Mouse (Mus musculus): ENCODE measurements around the gene Chrnb1. TPM values are rescaled to one million over a fixed set of nuclear protein-coding genes. Genes with fewer than 3 reads are reported as not detected.

The Chrnb1 gene
- polyA plus RNA-seq, 1 experiment from 2014 or later, result 1.7 TPM

DNA sequence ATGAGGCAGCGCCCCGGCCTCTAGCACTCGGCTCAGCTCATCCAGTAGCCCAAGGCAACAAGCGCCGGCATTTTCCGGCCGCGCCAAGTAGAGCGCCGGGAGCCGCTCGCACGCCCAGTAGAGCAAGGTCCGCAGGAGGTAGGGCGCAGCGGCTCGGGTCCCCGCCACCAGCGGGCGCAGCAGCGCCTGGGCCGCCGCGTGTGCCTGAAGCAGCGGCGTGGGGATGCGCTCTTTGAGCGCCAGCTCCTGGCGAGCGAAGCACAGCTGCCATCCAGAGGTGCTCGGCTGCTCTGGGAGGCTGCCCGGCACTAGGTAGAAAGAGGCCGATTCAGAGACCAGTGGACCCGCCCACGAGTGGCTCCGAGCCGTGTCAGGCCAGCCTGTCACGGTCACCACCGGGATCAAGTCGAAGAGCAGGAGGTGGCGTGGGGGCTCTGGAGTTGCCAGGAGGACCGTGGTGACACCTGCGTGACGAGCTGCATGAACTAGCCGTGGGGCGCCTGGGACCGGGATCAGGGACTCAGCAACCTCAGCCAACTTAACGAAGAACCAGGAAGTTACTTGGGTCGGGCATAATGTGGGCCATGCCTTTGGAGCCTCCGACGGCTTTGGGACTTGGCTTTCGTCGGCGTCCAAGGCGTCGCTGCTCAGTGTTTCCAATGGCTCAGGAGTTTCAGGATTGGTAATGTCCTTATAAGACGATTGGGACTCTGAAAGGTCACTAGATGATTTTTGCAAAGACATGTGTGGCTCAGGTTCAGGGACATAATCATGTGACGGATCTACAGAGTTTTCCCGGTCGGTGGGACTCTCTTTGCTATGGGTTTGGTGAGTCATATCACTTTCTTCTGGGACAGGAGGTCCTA lies 8.3 kb upstream of the Chrnb1 start:
- Histone ChIP-seq H3K27me3 (peaks cover 68% of the 10 kb centered on the region), H3K4me2 (replicated peaks) (peak overlapping the region; percentile 96), H3K4me3 (peak overlapping the region; percentile 58), H3K4me1 (peaks cover 61% of the 10 kb centered on the region), H3K36me3 (no peaks in the 10 kb centered on the region), H3K9ac (replicated peaks) (peak overlapping the region; percentile 69), H3K9me3 (no peaks in the 10 kb centered on the region), H3K27ac (replicated peaks) (peak overlapping the region; percentile 35)
- peak; percentile 35; the same call in 1 of the 2 replicates for ATAC-seq (ENCODE audit: low FRiP score, low read depth)
- WGBS, result 1% methylated on average over 58 of the region's 60 CpGs

DNA sequence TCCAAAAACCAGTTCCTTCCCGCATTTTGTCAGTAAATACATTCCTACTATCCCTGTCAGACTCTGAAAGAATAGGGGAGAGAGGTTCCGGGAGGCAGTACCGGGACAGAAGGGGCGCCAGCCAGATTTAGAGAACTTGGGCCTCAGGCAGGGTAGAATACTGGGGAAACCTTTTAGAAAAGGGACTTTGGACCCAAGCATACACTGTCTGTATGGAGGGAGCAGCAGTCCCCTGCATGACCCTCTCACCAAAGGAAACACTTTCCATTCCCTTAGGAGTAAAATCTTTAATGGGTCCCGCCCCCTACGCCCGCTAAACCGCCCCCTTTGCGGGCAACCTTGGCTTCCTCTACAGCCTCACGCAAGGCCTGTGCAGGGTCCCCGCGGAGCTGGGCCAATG lies 7.6 kb upstream of the Chrnb1 start:
- no peaks in the 10 kb centered on the region for H3K9me3 ChIP-seq
- 0 out of 2 replicates have a peak, but pooled peaks have one; percentile 4 for ATAC-seq (ENCODE audit: low FRiP score, low read depth)
- no peaks in the 10 kb centered on the region for H3K36me3 ChIP-seq
- 3% methylated on average over 12 of the region's 12 CpGs for WGBS
- H3K4me2 ChIP-seq (replicated peaks), result peak overlapping the region; percentile 96
- H3K9ac ChIP-seq (replicated peaks), result peak overlapping the region; percentile 69
- H3K4me3 ChIP-seq, result peak overlapping the region; percentile 58
- H3K4me1 ChIP-seq, result peaks cover 64% of the 10 kb centered on the region
- H3K27ac ChIP-seq (replicated peaks), result peak overlapping the region; percentile 60
- peaks cover 71% of the 10 kb centered on the region for H3K27me3 ChIP-seq

DNA sequence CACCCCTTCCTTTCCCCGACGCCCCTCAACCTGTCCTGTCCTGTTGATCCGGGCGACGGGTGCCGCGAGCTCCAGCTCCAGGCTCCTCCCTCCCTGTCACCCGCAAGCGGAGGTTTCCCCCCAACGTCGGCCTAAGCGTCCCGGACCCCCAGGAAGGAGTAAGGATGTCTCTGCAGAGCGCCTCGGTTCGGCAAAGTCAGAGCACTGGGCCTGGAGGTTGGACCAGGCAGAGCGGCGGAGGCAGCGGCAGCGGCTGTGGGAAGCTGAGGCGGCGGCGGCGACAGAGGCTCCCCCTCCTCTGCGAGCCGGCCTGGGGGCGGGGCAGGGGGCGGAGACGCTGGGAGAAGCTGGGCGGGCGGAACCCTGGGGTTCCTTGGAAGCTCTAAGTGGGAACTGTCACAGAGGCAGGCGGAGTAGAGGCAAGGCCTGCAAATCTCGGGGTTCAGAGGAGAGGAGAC lies 6.9 kb upstream of the Chrnb1 start:
- WGBS, result under 1% methylated on average over 32 of the region's 33 CpGs
- H3K9me3 ChIP-seq, result no peaks in the 10 kb centered on the region
- H3K4me2 ChIP-seq (replicated peaks), result peak overlapping the region; percentile 96
- H3K4me3 ChIP-seq, result peak overlapping the region; percentile 58
- 0 out of 2 replicates have a peak, but pooled peaks have one; percentile 13 for ATAC-seq (ENCODE audit: low FRiP score, low read depth)
- peaks cover 73% of the 10 kb centered on the region for H3K27me3 ChIP-seq
- peak overlapping the region; percentile 69 for H3K9ac ChIP-seq (replicated peaks)
- no peaks in the 10 kb centered on the region for H3K36me3 ChIP-seq
- peak overlapping the region; percentile 60 for H3K27ac ChIP-seq (replicated peaks)
- peaks cover 64% of the 10 kb centered on the region for H3K4me1 ChIP-seq

GRCm38 (mm10) chr11:69801379-69801977 lies 5.7 kb upstream of the Chrnb1 start, which contains the start of gene Fgf11:
Gene Fgf11, minus strand, starts transcription at chr11:69801857.
- H3K27ac ChIP-seq (replicated peaks), result peak within 1 kb of the TSS; percentile 87
- WGBS, result under 1% methylated on average over 26 of the region's 33 CpGs
- H3K27me3 ChIP-seq, result peaks cover 74% of the 10 kb centered on the region
- no peaks in the 10 kb centered on the region for H3K9me3 ChIP-seq
- peak within 1 kb of the TSS; percentile 71 for H3K9ac ChIP-seq (replicated peaks)
- H3K4me3 ChIP-seq, result peak within 1 kb of the TSS; percentile 58
- no peaks in the 10 kb centered on the region for H3K36me3 ChIP-seq
- H3K4me1 ChIP-seq, result peaks cover 64% of the 10 kb centered on the region
- ATAC-seq (ENCODE audit: low FRiP score, low read depth), result no peak
- peak within 1 kb of the TSS; percentile 96 for H3K4me2 ChIP-seq (replicated peaks)

GRCm38 (mm10) chr11:69800392-69801197 lies 4.9 kb upstream of the Chrnb1 start:
- Histone ChIP-seq H3K36me3 (no peaks in the 10 kb centered on the region), H3K4me1 (peaks cover 71% of the 10 kb centered on the region), H3K9me3 (no peaks in the 10 kb centered on the region), H3K27me3 (peaks cover 74% of the 10 kb centered on the region), H3K4me3 (peak overlapping the region; percentile 58), H3K9ac (replicated peaks) (peak overlapping the region; percentile 71), H3K27ac (replicated peaks) (peak overlapping the region; percentile 87), H3K4me2 (replicated peaks) (peak overlapping the region; percentile 96)
- ATAC-seq (ENCODE audit: low FRiP score, low read depth), result peak; percentile 79
- WGBS, result 0% methylated on average over 36 of the region's 36 CpGs

- WGBS, result 0% methylated on average over 11 of the region's 11 CpGs
- Histone ChIP-seq H3K27ac (replicated peaks) (peak overlapping the region; percentile 87), H3K4me2 (replicated peaks) (peak overlapping the region; percentile 96), H3K36me3 (no peaks in the 10 kb centered on the region), H3K9ac (replicated peaks) (peak overlapping the region; percentile 71), H3K4me1 (peaks cover 69% of the 10 kb centered on the region), H3K27me3 (peaks cover 70% of the 10 kb centered on the region), H3K9me3 (no peaks in the 10 kb centered on the region), H3K4me3 (peak overlapping the region; percentile 58)
- peak; percentile 41 for ATAC-seq (ENCODE audit: low FRiP score, low read depth)
Observed at GRCm38 (mm10) chr11:69800138-69800391, 4.3 kb upstream of the Chrnb1 start.

DNA sequence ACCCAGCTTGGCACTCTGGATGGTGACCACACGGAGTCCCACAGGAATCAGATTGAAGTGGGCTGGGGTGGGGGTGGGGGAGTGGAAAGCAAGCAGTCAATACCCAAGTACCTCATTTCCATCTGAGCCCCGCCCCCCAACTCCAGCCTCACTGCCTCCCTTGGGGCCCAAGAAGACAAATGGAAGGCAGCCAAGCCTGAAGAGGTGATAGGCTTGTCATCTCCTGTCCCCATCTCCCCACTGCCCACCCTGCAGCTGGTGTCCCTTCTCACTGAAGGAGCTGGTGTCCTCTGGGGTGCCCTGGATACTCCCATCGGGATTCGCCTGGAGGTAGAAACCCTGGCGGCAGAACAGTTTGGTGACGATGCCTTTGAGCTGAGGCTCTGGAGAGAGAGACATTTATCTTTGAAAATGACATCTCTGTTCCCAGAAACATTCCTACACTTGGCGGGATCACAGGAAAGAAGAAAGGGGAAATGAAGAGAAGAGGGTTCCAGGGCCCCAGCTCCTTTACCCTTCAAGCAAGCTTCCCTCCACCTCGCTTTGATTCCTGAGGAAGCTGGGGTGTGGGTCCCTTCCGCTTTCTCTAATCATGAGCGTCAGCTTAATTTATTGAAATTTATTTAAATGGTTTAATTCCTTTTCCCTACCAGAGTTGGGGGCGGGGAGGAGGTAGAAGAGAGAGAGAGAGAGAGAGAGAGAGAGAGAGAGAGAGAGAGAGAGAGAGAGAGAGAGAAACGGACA lies 3.8 kb upstream of the Chrnb1 start:
- H3K36me3 ChIP-seq, result no peaks in the 10 kb centered on the region
- peak overlapping the region; percentile 58 for H3K4me3 ChIP-seq
- peaks cover 65% of the 10 kb centered on the region for H3K27me3 ChIP-seq
- no peaks in the 10 kb centered on the region for H3K9me3 ChIP-seq
- 18% methylated on average over 11 of the region's 12 CpGs for WGBS
- peaks cover 64% of the 10 kb centered on the region for H3K4me1 ChIP-seq
- peak overlapping the region; percentile 71 for H3K9ac ChIP-seq (replicated peaks)
- ATAC-seq (ENCODE audit: low FRiP score, low read depth), result no peak
- H3K27ac ChIP-seq (replicated peaks), result peak overlapping the region; percentile 87
- peak overlapping the region; percentile 96 for H3K4me2 ChIP-seq (replicated peaks)

DNA sequence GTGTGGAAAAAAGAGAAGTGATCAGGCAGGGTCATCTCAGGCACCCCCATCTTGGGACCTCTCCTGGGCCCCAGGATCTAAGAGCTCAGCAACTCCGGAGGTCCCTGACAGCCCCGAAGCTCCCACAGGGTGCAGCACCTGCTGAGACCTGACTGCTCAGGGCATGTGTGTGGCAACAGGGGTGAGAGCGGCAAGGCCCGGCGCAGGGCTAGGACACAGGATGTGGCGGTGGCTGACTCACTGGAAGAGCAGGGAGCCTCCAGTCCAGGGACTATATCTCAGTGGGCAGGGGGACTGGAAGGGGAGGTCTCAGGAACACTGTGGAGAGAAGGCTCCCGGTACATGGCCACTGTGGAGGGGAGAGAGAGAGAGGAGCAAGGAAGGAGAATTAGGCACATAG lies 2.2 kb upstream of the Chrnb1 start:
- Histone ChIP-seq H3K9ac (replicated peaks) (no peak overlapping the region), H3K27me3 (peaks cover 58% of the 10 kb centered on the region), H3K36me3 (no peaks in the 10 kb centered on the region), H3K4me3 (no peak overlapping the region), H3K4me2 (replicated peaks) (no peak overlapping the region), H3K27ac (replicated peaks) (no peak overlapping the region), H3K9me3 (no peaks in the 10 kb centered on the region), H3K4me1 (peaks cover 48% of the 10 kb centered on the region)
- ATAC-seq (ENCODE audit: low FRiP score, low read depth), result no peak
- 84% methylated on average over 7 of the region's 7 CpGs for WGBS

- H3K27me3 ChIP-seq, result peaks cover 44% of the 10 kb centered on the region
- no peaks in the 10 kb centered on the region for H3K9me3 ChIP-seq
- H3K9ac ChIP-seq (replicated peaks), result peak overlapping the region; percentile 35; the same call in 1 of the 2 replicates
- no peak for ATAC-seq (ENCODE audit: low FRiP score, low read depth)
- WGBS, result 1% methylated on average over 13 of the region's 13 CpGs
- peak overlapping the region; percentile 74 for H3K4me2 ChIP-seq (replicated peaks)
- H3K27ac ChIP-seq (replicated peaks), result no peak overlapping the region; the same call in 1 of the 2 replicates
- H3K4me3 ChIP-seq, result peak overlapping the region; percentile 43
- H3K36me3 ChIP-seq, result no peaks in the 10 kb centered on the region
- H3K4me1 ChIP-seq, result peaks cover 29% of the 10 kb centered on the region
Observed at GRCm38 (mm10) chr11:69795983-69796435, 266 bp upstream of the Chrnb1 start.

DNA sequence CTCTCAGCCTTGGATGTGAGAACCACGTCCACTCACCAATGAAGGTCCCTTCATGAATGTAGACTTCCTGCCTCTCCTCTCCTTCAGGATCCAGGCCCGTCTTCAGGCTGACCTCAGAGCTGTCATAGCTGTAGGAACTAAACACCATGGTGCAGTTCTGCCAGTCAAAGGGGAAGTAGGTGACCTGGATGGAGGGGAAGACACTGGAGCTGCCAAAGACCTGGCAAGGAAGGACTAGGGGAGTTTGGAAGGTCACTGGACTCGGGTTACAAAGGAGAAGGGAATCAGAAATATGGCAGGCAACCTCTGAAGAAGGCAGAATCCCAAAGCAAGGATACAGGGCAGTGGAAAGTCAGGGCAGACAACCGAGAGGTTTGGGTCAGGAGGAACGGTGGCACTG lies 2.3 kb downstream of the Chrnb1 start:
- no peaks in the 10 kb centered on the region for H3K9me3 ChIP-seq
- no peak for ATAC-seq (ENCODE audit: low FRiP score, low read depth)
- no peak overlapping the region for H3K27ac ChIP-seq (replicated peaks)
- peaks cover 43% of the 10 kb centered on the region for H3K27me3 ChIP-seq
- H3K36me3 ChIP-seq, result no peaks in the 10 kb centered on the region
- no peak overlapping the region for H3K4me3 ChIP-seq
- no peak overlapping the region for H3K4me2 ChIP-seq (replicated peaks)
- WGBS, result 60% methylated on average over 5 of the region's 5 CpGs
- H3K9ac ChIP-seq (replicated peaks), result no peak overlapping the region
- peaks cover 9% of the 10 kb centered on the region for H3K4me1 ChIP-seq

- Histone ChIP-seq H3K36me3 (no peaks in the 10 kb centered on the region), H3K27ac (replicated peaks) (no peak overlapping the region), H3K9me3 (no peaks in the 10 kb centered on the region), H3K4me3 (no peak overlapping the region), H3K4me2 (replicated peaks) (no peak overlapping the region), H3K27me3 (peaks cover 25% of the 10 kb centered on the region), H3K9ac (replicated peaks) (no peak overlapping the region), H3K4me1 (peaks cover 9% of the 10 kb centered on the region)
- no peak for ATAC-seq (ENCODE audit: low FRiP score, low read depth)
- WGBS, result 77% methylated on average over 5 of the region's 5 CpGs
Observed at GRCm38 (mm10) chr11:69791420-69791819, 4.3 kb downstream of the Chrnb1 start.

All from midbrain, embryonic 12.5 days (tissue).